Mouse (Mus musculus) embryonic fibroblast, embryonic 13.5 days (primary cell): ENCODE measurements at regions not wholly inside any gene's neighbourhood (a gene's known extent, or its start where the extent isn't known, plus 50 kb on each side); places are given as distances from the start of the nearest gene placed in this dataset.

Experiments
- CTCF ChIP-seq: IDR thresholded peaks from 2 replicates; pipeline ENCODE4 v1.5.1; 2011; ENCODE audit warnings: mild to moderate bottlenecking, control low read depth, low read length, moderate library complexity, borderline replicate concordance; ENCODE audit not compliant: insufficient read depth
- POLR2A ChIP-seq: IDR thresholded peaks from 2 replicates; pipeline ENCODE4 v1.6.1; 2011; ENCODE audit warnings: low read depth, mild to moderate bottlenecking, control low read depth, low read length, moderate library complexity

DNA sequence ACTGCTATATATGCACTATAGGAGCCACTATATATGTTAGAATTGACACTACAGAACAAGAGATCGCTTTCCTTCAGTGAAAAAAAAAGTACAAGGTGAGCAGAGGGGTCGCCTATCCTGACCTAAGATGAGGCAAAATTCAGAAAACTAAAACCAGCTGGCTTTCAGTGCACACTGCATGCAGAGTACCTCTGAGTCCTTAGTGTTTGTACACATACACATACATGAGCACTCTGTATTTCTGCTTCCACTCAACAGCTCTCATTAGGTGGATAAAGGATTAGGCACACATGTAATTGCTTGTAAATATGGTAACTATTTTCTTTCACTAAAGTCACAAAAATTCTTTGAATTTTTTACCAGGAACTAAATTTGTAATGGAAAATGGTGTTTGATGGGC lies 251.5 kb upstream of the 1700008P02Rik start:
- TF ChIP-seq POLR2A (no peak), CTCF (no peak)
